In the genomic region with DNA sequence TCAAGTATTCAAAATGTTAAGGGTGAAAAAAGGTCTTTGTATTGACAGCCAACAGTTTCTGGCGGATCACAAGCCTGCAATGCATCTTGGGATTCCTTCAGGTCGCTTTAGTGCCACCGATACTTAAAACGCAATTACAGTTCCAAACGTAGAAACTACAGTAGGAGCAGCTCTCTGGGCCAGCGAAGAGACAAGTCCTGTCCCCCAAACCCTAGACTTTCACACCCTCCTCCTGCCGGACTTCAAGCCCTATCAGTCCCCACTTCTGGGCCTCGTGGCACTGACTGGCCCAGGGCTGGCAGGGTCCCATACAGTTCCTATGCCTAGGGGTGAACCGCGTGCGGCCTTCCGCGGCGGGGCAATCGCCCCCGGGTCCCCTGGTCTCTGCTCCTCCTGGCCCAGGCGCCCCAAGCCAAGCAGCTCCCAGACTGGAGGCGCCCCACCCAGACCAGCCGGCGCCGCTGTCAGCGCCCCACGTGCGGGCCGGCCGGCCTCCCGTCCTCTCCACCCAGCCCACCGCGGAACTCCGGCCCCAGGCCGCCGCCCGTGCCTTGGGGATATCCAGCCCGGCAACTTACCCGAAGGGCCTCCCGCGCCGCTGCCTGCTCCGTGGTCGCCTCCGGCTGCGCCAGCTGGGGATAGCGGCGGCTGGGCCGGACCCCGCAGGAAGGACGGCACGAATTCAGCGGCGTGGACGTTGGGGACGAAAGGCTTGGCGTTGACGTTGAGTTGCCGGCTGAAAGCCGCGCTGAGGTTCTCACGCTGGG, we compare ENCODE assay signal across 8 mouse cellular contexts. TPM values are rescaled to one million over a fixed set of nuclear protein-coding genes. Genes with fewer than 3 reads are reported as not detected.
DNase-seq lines count a peak whose midpoint lies in the region; ATAC-seq lines count a peak whose summit lies in the region.

No protein-coding gene starts in this region.

- H3K9ac ChIP-seq in embryonic facial prominence, embryonic 14.5 days (ENCODE audit: low read depth, low read length): peak overlapping the region; percentile 94
- H3K9ac ChIP-seq in liver, embryonic 11.5 days (ENCODE audit: low read depth, low read length): peak overlapping the region; percentile 97
- peak overlapping the region; percentile 94 for H3K9ac ChIP-seq in stomach, embryonic 15.5 days

- WGBS in embryonic facial prominence, embryonic 14.5 days: under 1% methylated on average over 40 of the region's 58 CpGs
- 0% methylated on average over 58 of the region's 58 CpGs for WGBS in liver, embryonic 11.5 days
- under 1% methylated on average over 57 of the region's 58 CpGs for WGBS in stomach, embryonic 15.5 days

- no peaks in the 10 kb centered on the region for H3K9me3 ChIP-seq in embryonic facial prominence, embryonic 14.5 days (ENCODE audit: control insufficient read depth, low read length)
- no peaks in the 10 kb centered on the region for H3K9me3 ChIP-seq in liver, embryonic 11.5 days (ENCODE audit: control insufficient read depth, low read length)
- H3K9me3 ChIP-seq in stomach, embryonic 15.5 days: no peaks in the 10 kb centered on the region

- DNase-seq in B cell, adult 2 months: peak; percentile 53 to 58
- DNase-seq in adrenal gland, postnatal 25 days: peak; percentile 48
- peak; percentile 34 for DNase-seq in embryonic facial prominence, embryonic 14.5 days (ENCODE audit: low spot score)
- DNase-seq in heart, adult 8-10 months (ENCODE audit: low spot score): peak; percentile 30
- DNase-seq in kidney, adult 9 months: peak; percentile 53
- DNase-seq in liver, embryonic 11.5 days (ENCODE audit: low spot score): peak; percentile 65
- DNase-seq in naive thymus-derived CD4-positive, alpha-beta T cell, adult 2 months (ENCODE audit: low read depth): peak; percentile 71

- H3K27me3 ChIP-seq in embryonic facial prominence, embryonic 14.5 days (replicated peaks; ENCODE audit: control insufficient read depth, insufficient read depth, low read length): no peaks in the 10 kb centered on the region
- H3K27me3 ChIP-seq in liver, embryonic 11.5 days (replicated peaks; ENCODE audit: control insufficient read depth, insufficient read depth, low read length): no peaks in the 10 kb centered on the region
- H3K27me3 ChIP-seq in stomach, embryonic 15.5 days (replicated peaks): no peaks in the 10 kb centered on the region

- peak overlapping the region; percentile 74 for H3K4me2 ChIP-seq in embryonic facial prominence, embryonic 14.5 days (ENCODE audit: low read depth, low read length)
- peak overlapping the region; percentile 65 for H3K4me2 ChIP-seq in liver, embryonic 11.5 days
- H3K4me2 ChIP-seq in stomach, embryonic 15.5 days: peak overlapping the region; percentile 71

- peaks cover 15% of the 10 kb centered on the region for H3K4me1 ChIP-seq in embryonic facial prominence, embryonic 14.5 days (ENCODE audit: control insufficient read depth, insufficient read depth, low read length)
- H3K4me1 ChIP-seq in liver, embryonic 11.5 days (replicated peaks; ENCODE audit: control insufficient read depth, insufficient read depth, low read length): peaks cover 6% of the 10 kb centered on the region; the same call in 1 of the 2 replicates
- H3K4me1 ChIP-seq in stomach, embryonic 15.5 days: peaks cover 6% of the 10 kb centered on the region; the same call in 1 of the 2 replicates

- peak overlapping the region; percentile 91 for H3K4me3 ChIP-seq in embryonic facial prominence, embryonic 14.5 days (ENCODE audit: low read depth, low read length)
- peak overlapping the region; percentile 89 for H3K4me3 ChIP-seq in liver, embryonic 11.5 days (ENCODE audit: low read depth, low read length)
- peak overlapping the region; percentile 99 for H3K4me3 ChIP-seq in stomach, embryonic 15.5 days (replicated peaks)

- ATAC-seq in embryonic facial prominence, embryonic 14.5 days (ENCODE audit: low read depth): peak; percentile 23
- peak; percentile 56 for ATAC-seq in liver, embryonic 11.5 days (replicated peaks; ENCODE audit: low FRiP score)
- peak; percentile 23; the same call in 1 of the 2 replicates for ATAC-seq in stomach, embryonic 15.5 days (ENCODE audit: insufficient read depth, low FRiP score, low read depth)

- no peaks in the 10 kb centered on the region for H3K36me3 ChIP-seq in embryonic facial prominence, embryonic 14.5 days (ENCODE audit: control insufficient read depth, insufficient read depth, low read length)
- no peaks in the 10 kb centered on the region; the same call in 1 of the 2 replicates for H3K36me3 ChIP-seq in liver, embryonic 11.5 days (ENCODE audit: control insufficient read depth, insufficient read depth, low read length)
- no peaks in the 10 kb centered on the region for H3K36me3 ChIP-seq in stomach, embryonic 15.5 days

- H3K27ac ChIP-seq in embryonic facial prominence, embryonic 14.5 days (replicated peaks; ENCODE audit: low read depth, low read length): peak overlapping the region; percentile 93
- H3K27ac ChIP-seq in liver, embryonic 11.5 days (ENCODE audit: low read depth, low read length): peak overlapping the region; percentile 91
- peak overlapping the region; percentile 95 for H3K27ac ChIP-seq in stomach, embryonic 15.5 days

RNA-seq across cellular contexts. Expression of gene Gspt1, which starts 0.9 kb away (rescaled TPM):
- 131 and 177 TPM in 2 replicates for total RNA-seq in adrenal gland, postnatal 25 days (2021)
- polyA plus RNA-seq in embryonic facial prominence, embryonic 14.5 days (2014; fragmentation: Nextera tagmentation; extraction: Ambion mirVana): 93.6 and 102 TPM in 2 replicates
- 10 to 100 TPM; 58.1 to 67.9 (median 61.7) TPM for total RNA-seq in heart, adult 8-10 months (2022)
- polyA plus RNA-seq in liver, embryonic 11.5 days (2014; fragmentation: Nextera tagmentation; extraction: Ambion mirVana): 126 and 129 TPM in 2 replicates
- 72.1 and 77.8 TPM in 2 replicates for polyA plus RNA-seq in stomach, embryonic 15.5 days (2015; fragmentation: Nextera tagmentation; extraction: Ambion mirVana)

RNA-seq across cellular contexts. Expression of gene Rsl1d1, which starts 50.1 kb away (rescaled TPM):
- 71.5 and 79.2 TPM in 2 replicates for total RNA-seq in adrenal gland, postnatal 25 days (2021)
- polyA plus RNA-seq in embryonic facial prominence, embryonic 14.5 days (2014; fragmentation: Nextera tagmentation; extraction: Ambion mirVana): 169 and 188 TPM in 2 replicates
- total RNA-seq in heart, adult 8-10 months (2022): 10 to 100 TPM; 45.2 to 53.4 (median 49.7) TPM
- 313 and 345 TPM in 2 replicates for polyA plus RNA-seq in liver, embryonic 11.5 days (2014; fragmentation: Nextera tagmentation; extraction: Ambion mirVana)
- 166 and 173 TPM in 2 replicates for polyA plus RNA-seq in stomach, embryonic 15.5 days (2015; fragmentation: Nextera tagmentation; extraction: Ambion mirVana)

Comparison
In these comparisons a context has a peak if more than half of its experiments do, and no peak if none do; other contexts are left out.
1. Peak in every context shown above with its lines: DNase-seq, ATAC-seq, H3K4me3 ChIP-seq and H3K27ac ChIP-seq.